Mouse (Mus musculus): ENCODE results near the gene Mef2d.

- no peak for TF ChIP-seq POLR2A (IDR thresholded peaks at IDR 0.05; ENCODE audit: control insufficient read depth, extremely low read depth, insufficient read depth, low read length, poor library complexity)
- no peak for TF ChIP-seq CTCF (IDR thresholded peaks at IDR 0.05; ENCODE audit: borderline replicate concordance, control insufficient read depth, extremely low read depth, insufficient read depth, low read length, poor library complexity)
These were observed 60.8 kb downstream of the Mef2d start for GRCm38 (mm10) chr3:88202986-88203385.

Data from thymus, adult 2 months (tissue).